Mouse (Mus musculus): Measurements from ENCODE around the gene Styxl1. TPM values are rescaled to one million over a fixed set of nuclear protein-coding genes. Genes with fewer than 3 reads are reported as not detected.

Gene Styxl1
- polyA plus RNA-seq, 1 experiment: 0.07 TPM

GRCm38 (mm10) chr5:135803676-135804075, 25.5 kb upstream of the Styxl1 start:
- H3K79me2 ChIP-seq (ENCODE audit: control insufficient read depth, insufficient read depth): no peaks in the 10 kb centered on the region
- no peak for TF ChIP-seq USF1 (IDR thresholded peaks at IDR 0.05; ENCODE audit: low read depth)
- no peak for TF ChIP-seq MYOG (IDR thresholded peaks at IDR 0.05; ENCODE audit: control insufficient read depth in 1 of 3, insufficient read depth in 1 of 3, insufficient read length in 2 of 3, low read depth in 2 of 3)
- no peak for TF ChIP-seq CEBPB (IDR thresholded peaks at IDR 0.05; ENCODE audit: insufficient read depth, poor library complexity, severe bottlenecking)
- no peak for TF ChIP-seq TCF12 (IDR thresholded peaks at IDR 0.05; ENCODE audit: insufficient read depth, poor library complexity, severe bottlenecking)
- no peak for TF ChIP-seq E2F4 (IDR thresholded peaks at IDR 0.05; ENCODE audit: insufficient read depth)
- no peak for TF ChIP-seq POLR2A (IDR thresholded peaks at IDR 0.05; ENCODE audit: insufficient read length, low read depth)
- no peak for TF ChIP-seq TCF3 (IDR thresholded peaks at IDR 0.05; ENCODE audit: insufficient read length, low read depth)
- TF ChIP-seq MAX (IDR thresholded peaks at IDR 0.05; ENCODE audit: low read depth): no peak
- TF ChIP-seq SRF (IDR thresholded peaks at IDR 0.05; ENCODE audit: control insufficient read depth, insufficient read length, low read depth): no peak
- TF ChIP-seq REST (IDR thresholded peaks at IDR 0.05; ENCODE audit: insufficient read depth, insufficient read length): no peak
- no peak for TF ChIP-seq MYOD1 (IDR thresholded peaks at IDR 0.05; ENCODE audit: control insufficient read depth in 1 of 3, insufficient read length in 2 of 3, low read depth in 2 of 3)
- TF ChIP-seq POLR2AphosphoS2 (IDR thresholded peaks at IDR 0.05; ENCODE audit: insufficient read length, low read depth): no peak
- H3ac ChIP-seq (ENCODE audit: control insufficient read depth, insufficient read length): no peak overlapping the region
- H3K27me3 ChIP-seq (ENCODE audit: control insufficient read depth, insufficient read depth, insufficient read length): peaks cover 37% of the 10 kb centered on the region
- H3K4me2 ChIP-seq (ENCODE audit: low read depth): no peak overlapping the region
- no peak overlapping the region for H3K4me3 ChIP-seq
- no peaks in the 10 kb centered on the region for H3K36me3 ChIP-seq (ENCODE audit: control insufficient read depth, insufficient read depth)

DNA sequence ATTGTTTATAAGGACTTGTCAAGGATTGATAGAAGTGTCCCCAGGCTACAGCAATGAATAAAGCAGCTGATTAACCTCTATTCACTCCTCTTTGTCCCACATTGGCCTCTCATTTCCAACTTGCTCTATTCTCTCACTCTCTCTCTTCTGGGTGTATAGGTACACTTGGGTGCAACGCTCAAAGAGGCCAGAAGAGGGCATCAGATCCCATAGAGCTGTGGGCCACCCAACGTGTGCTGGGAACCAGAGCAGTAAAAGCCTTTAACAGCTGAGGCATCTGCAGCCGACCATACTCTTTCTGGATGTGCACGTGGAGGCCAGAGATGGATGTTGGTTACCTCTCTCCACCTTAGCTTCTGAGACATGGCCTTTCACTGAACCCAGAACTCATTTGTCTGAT, 24.9 kb upstream of the Styxl1 start:
- Histone ChIP-seq H3K4me3 (no peak overlapping the region), H3K36me3 (ENCODE audit: control insufficient read depth, insufficient read depth) (no peaks in the 10 kb centered on the region), H3K27me3 (ENCODE audit: control insufficient read depth, insufficient read depth, insufficient read length) (peaks cover 37% of the 10 kb centered on the region), H3K79me2 (ENCODE audit: control insufficient read depth, insufficient read depth) (no peaks in the 10 kb centered on the region), H3K4me2 (ENCODE audit: low read depth) (no peak overlapping the region), H3ac (ENCODE audit: control insufficient read depth, insufficient read length) (no peak overlapping the region)
- TF ChIP-seq MAX (IDR thresholded peaks at IDR 0.05; ENCODE audit: low read depth) (no peak), TCF3 (IDR thresholded peaks at IDR 0.05; ENCODE audit: insufficient read length, low read depth) (no peak), SRF (IDR thresholded peaks at IDR 0.05; ENCODE audit: control insufficient read depth, insufficient read length, low read depth) (no peak), MYOD1 (IDR thresholded peaks at IDR 0.05; ENCODE audit: control insufficient read depth in 1 of 3, insufficient read length in 2 of 3, low read depth in 2 of 3) (no peak), REST (IDR thresholded peaks at IDR 0.05; ENCODE audit: insufficient read depth, insufficient read length) (no peak), USF1 (IDR thresholded peaks at IDR 0.05; ENCODE audit: low read depth) (no peak), POLR2A (IDR thresholded peaks at IDR 0.05; ENCODE audit: insufficient read length, low read depth) (no peak), E2F4 (IDR thresholded peaks at IDR 0.05; ENCODE audit: insufficient read depth) (no peak), POLR2AphosphoS2 (IDR thresholded peaks at IDR 0.05; ENCODE audit: insufficient read length, low read depth) (no peak), TCF12 (IDR thresholded peaks at IDR 0.05; ENCODE audit: insufficient read depth, poor library complexity, severe bottlenecking) (no peak), CEBPB (IDR thresholded peaks at IDR 0.05; ENCODE audit: insufficient read depth, poor library complexity, severe bottlenecking) (no peak), MYOG (IDR thresholded peaks at IDR 0.05; ENCODE audit: control insufficient read depth in 1 of 3, insufficient read depth in 1 of 3, insufficient read length in 2 of 3, low read depth in 2 of 3) (no peak)

DNA sequence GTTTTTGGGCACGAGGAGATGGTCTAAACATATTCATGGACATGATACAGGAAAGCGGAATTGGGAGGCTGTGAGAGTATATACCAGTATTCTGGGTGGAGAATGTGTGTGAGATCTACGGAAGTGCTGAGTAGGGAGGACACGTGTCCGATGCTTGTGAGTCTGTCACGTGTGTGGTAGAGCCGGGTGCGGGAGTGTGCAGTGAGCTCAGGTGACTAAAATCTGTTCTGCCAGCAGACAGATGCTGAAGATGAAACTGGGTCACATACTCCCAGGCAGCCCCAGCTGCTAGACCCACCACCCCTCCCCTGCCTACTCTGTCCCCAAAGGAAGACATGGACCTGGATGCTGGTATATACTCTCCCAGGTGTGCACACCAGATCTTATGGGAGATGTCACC, 24.5 kb upstream of the Styxl1 start:
- no peak overlapping the region for H3K4me3 ChIP-seq
- TF ChIP-seq TCF12 (IDR thresholded peaks at IDR 0.05; ENCODE audit: insufficient read depth, poor library complexity, severe bottlenecking): no peak
- no peak for TF ChIP-seq E2F4 (IDR thresholded peaks at IDR 0.05; ENCODE audit: insufficient read depth)
- no peak for TF ChIP-seq MAX (IDR thresholded peaks at IDR 0.05; ENCODE audit: low read depth)
- no peak for TF ChIP-seq POLR2AphosphoS2 (IDR thresholded peaks at IDR 0.05; ENCODE audit: insufficient read length, low read depth)
- no peak for TF ChIP-seq POLR2A (IDR thresholded peaks at IDR 0.05; ENCODE audit: insufficient read length, low read depth)
- no peak for TF ChIP-seq CEBPB (IDR thresholded peaks at IDR 0.05; ENCODE audit: insufficient read depth, poor library complexity, severe bottlenecking)
- no peak for TF ChIP-seq MYOD1 (IDR thresholded peaks at IDR 0.05; ENCODE audit: control insufficient read depth in 1 of 3, insufficient read length in 2 of 3, low read depth in 2 of 3)
- TF ChIP-seq REST (IDR thresholded peaks at IDR 0.05; ENCODE audit: insufficient read depth, insufficient read length): no peak
- no peak for TF ChIP-seq TCF3 (IDR thresholded peaks at IDR 0.05; ENCODE audit: insufficient read length, low read depth)
- no peak for TF ChIP-seq MYOG (IDR thresholded peaks at IDR 0.05; ENCODE audit: control insufficient read depth in 1 of 3, insufficient read depth in 1 of 3, insufficient read length in 2 of 3, low read depth in 2 of 3)

DNA sequence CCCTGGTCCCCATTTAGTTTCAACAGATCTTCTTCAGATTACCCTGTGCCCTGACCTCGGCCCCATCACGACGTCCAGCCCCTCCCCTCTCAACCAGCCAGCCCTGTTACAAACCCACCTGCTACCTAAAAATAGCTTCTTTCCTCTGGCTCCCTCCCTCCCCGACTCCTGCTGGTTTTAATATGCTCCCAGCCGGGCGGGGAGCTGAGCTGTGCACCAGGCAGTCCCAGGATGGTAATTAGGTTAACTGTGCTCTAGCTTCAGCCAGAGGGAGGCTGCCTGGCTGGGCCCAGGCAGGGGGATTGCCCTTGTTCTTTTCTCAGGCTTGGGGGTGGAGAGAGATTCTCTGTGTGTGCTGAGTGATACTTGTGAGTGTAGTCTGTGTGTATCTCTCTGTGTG, 22.7 kb upstream of the Styxl1 start:
- no peak overlapping the region for H3K4me2 ChIP-seq (ENCODE audit: low read depth)
- H3K27me3 ChIP-seq (ENCODE audit: control insufficient read depth, insufficient read depth, insufficient read length): peaks cover 37% of the 10 kb centered on the region
- TF ChIP-seq SRF (IDR thresholded peaks at IDR 0.05; ENCODE audit: control insufficient read depth, insufficient read length, low read depth) (no peak), POLR2AphosphoS2 (IDR thresholded peaks at IDR 0.05; ENCODE audit: insufficient read length, low read depth) (no peak), TCF3 (IDR thresholded peaks at IDR 0.05; ENCODE audit: insufficient read length, low read depth) (no peak), TCF12 (IDR thresholded peaks at IDR 0.05; ENCODE audit: insufficient read depth, poor library complexity, severe bottlenecking) (no peak), MAX (IDR thresholded peaks at IDR 0.05; ENCODE audit: low read depth) (no peak)
- no peaks in the 10 kb centered on the region for H3K79me2 ChIP-seq (ENCODE audit: control insufficient read depth, insufficient read depth)
- no peak overlapping the region for H3ac ChIP-seq (ENCODE audit: control insufficient read depth, insufficient read length)
- H3K4me3 ChIP-seq: no peak overlapping the region
- no peaks in the 10 kb centered on the region for H3K36me3 ChIP-seq (ENCODE audit: control insufficient read depth, insufficient read depth)

More for the DNA sequence above, 24.5 kb upstream of the Styxl1 start:
- Histone ChIP-seq H3K79me2 (ENCODE audit: control insufficient read depth, insufficient read depth) (no peaks in the 10 kb centered on the region), H3K27me3 (ENCODE audit: control insufficient read depth, insufficient read depth, insufficient read length) (peaks cover 37% of the 10 kb centered on the region), H3K36me3 (ENCODE audit: control insufficient read depth, insufficient read depth) (no peaks in the 10 kb centered on the region), H3ac (ENCODE audit: control insufficient read depth, insufficient read length) (no peak overlapping the region), H3K4me2 (ENCODE audit: low read depth) (no peak overlapping the region)

DNA sequence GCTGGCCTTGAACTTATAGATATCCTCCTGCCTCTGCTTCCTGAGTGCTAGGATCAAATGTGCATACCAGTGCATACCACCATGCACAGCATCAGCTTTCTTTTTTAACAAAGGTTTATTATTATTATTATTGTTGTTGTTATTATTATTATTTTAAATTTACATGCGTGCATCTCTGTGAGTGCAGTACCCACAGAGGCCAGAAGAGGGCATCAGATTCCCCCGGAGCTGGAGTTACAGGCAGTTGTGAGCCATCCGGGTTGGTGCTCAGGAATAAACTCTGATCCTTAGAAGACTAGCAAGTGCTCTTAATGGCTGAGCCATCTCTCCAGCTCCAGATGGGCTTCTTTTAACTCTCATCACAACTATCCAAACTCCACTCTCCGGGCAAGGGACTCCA, 21.6 kb upstream of the Styxl1 start:
- Histone ChIP-seq H3K27me3 (ENCODE audit: control insufficient read depth, insufficient read depth, insufficient read length) (peaks cover 33% of the 10 kb centered on the region), H3ac (ENCODE audit: control insufficient read depth, insufficient read length) (no peak overlapping the region), H3K4me2 (ENCODE audit: low read depth) (no peak overlapping the region), H3K4me3 (no peak overlapping the region), H3K79me2 (ENCODE audit: control insufficient read depth, insufficient read depth) (no peaks in the 10 kb centered on the region), H3K36me3 (ENCODE audit: control insufficient read depth, insufficient read depth) (no peaks in the 10 kb centered on the region)
- no peak for TF ChIP-seq POLR2AphosphoS2 (IDR thresholded peaks at IDR 0.05; ENCODE audit: insufficient read length, low read depth)

All from myocyte (in vitro differentiated cells).